Mouse (Mus musculus) kidney, adult 9 months (tissue): ENCODE measurements around the gene Olfr1394.
A peak's percentile ranks its signal among the peaks of the same experiment; 100 is the strongest.
"Not testable (repeated sequence)": the region's sequence is repeated elsewhere in the genome, so short reads cannot be mapped to it uniquely, and the experiment has no call there.

Experiments used
- DNase-seq: peaks from one replicate; pipeline ENCODE4 v3.0.0; 2022

The Olfr1394 gene

GRCm38 (mm10) chr11:49191083-49191482 is 36.9 kb downstream of the Olfr1394 start:
- DNase-seq: no peak

- DNase-seq: not testable (repeated sequence)
These were observed 40.6 kb downstream of the Olfr1394 start for GRCm38 (mm10) chr11:49194771-49195170.

GRCm38 (mm10) chr11:49195819-49196322 is 41.7 kb downstream of the Olfr1394 start:
- DNase-seq: peak; percentile 45

GRCm38 (mm10) chr11:49200666-49201065 is 46.5 kb downstream of the Olfr1394 start:
- no peak for DNase-seq

- no peak for DNase-seq
These were observed 47.0 kb downstream of the Olfr1394 start for GRCm38 (mm10) chr11:49201142-49201541.

- peak; percentile 20 for DNase-seq
These were observed 47.9 kb downstream of the Olfr1394 start for GRCm38 (mm10) chr11:49202071-49202470.

- no peak for DNase-seq
These were observed 48.4 kb downstream of the Olfr1394 start for GRCm38 (mm10) chr11:49202523-49203061.

GRCm38 (mm10) chr11:49203129-49203768 is 49.1 kb downstream of the Olfr1394 start, which contains the start of gene Zfp62:
Zfp62 (plus strand) TSS chr11:49203292.
- DNase-seq: peak; percentile 97

GRCm38 (mm10) chr11:49203771-49204497 is 49.8 kb downstream of the Olfr1394 start:
- DNase-seq: no peak

GRCm38 (mm10) chr11:49205080-49205590 is 51.0 kb downstream of the Olfr1394 start:
- DNase-seq: no peak

GRCm38 (mm10) chr11:49207495-49207894 is 53.3 kb downstream of the Olfr1394 start:
- DNase-seq: no peak
